Mouse (Mus musculus) erythroblast, embryonic 14.5 days (primary cell): Measurements from ENCODE around the gene Lingo4. TPM values are rescaled to one million over a fixed set of nuclear protein-coding genes. Genes with fewer than 3 reads are reported as not detected.

Experiments used
- H3K27me3 ChIP-seq: 2 replicates; pipeline ENCODE4 v1.6.1; 2012; ENCODE audit warnings: inconsistent platforms; ENCODE audit not compliant: control insufficient read depth
- H3K36me3 ChIP-seq: 2 replicates; pipeline ENCODE4 v1.6.1; 2012; ENCODE audit warnings: mild to moderate bottlenecking, inconsistent platforms; ENCODE audit not compliant: control insufficient read depth
- H3K4me1 ChIP-seq: 2 replicates; pipeline ENCODE4 v1.6.1; 2012; ENCODE audit warnings: inconsistent platforms; ENCODE audit not compliant: control insufficient read depth
- H3K4me3 ChIP-seq: replicated peaks from 2 replicates; pipeline ENCODE3; 2012; ENCODE audit warnings: moderate library complexity, mild to moderate bottlenecking, inconsistent platforms
- H3K9me3 ChIP-seq: 2 replicates; pipeline ENCODE4 v1.6.1; 2012; ENCODE audit warnings: low read length, inconsistent platforms, mixed read lengths; ENCODE audit not compliant: control insufficient read depth
- GATA1 ChIP-seq: IDR thresholded peaks from 2 replicates; pipeline ENCODE4 v1.6.1; 2012; ENCODE audit warnings: low read length, inconsistent platforms, mixed read lengths
- TAL1 ChIP-seq: IDR thresholded peaks from 3 replicates; pipeline ENCODE4 v1.6.1; 2012; ENCODE audit warnings: low read length, inconsistent platforms, mixed read lengths
- polyA plus RNA-seq: library from polyadenylated mRNA; stranded (reverse); fragments of >175 nt; gene quantifications from 2 replicates; pipeline ENCODE4 v1.2.3, GENCODE M21; 2012

Lingo4 gene
- not detected in 2 replicates for polyA plus RNA-seq

DNA sequence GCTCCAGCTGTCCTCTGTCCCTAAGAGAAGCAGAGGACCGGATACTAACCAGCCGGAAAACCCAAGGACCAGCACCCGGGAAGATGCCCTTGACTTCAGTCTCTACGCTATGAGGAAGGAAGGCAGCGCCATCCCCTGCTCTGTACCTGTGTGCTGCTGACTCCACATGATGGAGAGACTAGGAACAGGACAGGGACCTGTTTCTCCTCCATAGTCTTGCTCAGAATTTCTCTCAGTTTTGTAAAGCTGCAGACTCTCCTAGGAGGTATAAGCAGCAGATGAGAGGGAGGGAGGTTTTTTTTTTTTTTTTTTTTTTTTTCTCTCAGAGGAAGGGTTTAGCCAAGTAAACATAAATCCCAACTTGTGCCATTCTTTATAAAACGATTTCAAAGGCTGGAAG is at the start of gene Lingo4:
Gene Lingo4, plus strand, starts transcription at position 301 of the 400 bp plus-strand sequence.
- peaks cover 52% of the 10 kb centered on the region for H3K27me3 ChIP-seq
- no peaks in the 10 kb centered on the region for H3K36me3 ChIP-seq
- no peaks in the 10 kb centered on the region for H3K4me1 ChIP-seq
- H3K4me3 ChIP-seq, result no peak within 1 kb of the TSS
- no peaks in the 10 kb centered on the region for H3K9me3 ChIP-seq
- no peak for TF ChIP-seq GATA1
- no peak for TF ChIP-seq TAL1

DNA sequence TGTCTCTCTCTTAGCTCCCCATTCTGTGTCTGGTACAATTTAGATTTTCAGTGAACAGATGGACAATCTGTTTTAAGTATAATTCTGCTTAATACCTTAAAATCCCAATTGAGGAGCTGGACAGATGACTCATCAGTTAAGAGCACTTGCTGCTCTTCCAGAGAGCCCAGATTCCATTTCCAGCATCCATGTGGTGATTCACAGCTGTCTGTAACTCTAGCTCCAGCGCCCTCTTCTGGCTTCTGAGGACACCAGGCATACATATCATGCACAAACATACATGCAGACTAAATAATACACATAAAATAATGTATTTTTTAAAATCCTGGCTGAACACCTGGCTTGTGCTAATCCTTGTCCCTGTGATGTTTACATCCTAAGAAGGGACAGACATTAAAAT is 37.5 kb upstream of the Lingo4 start:
- H3K36me3 ChIP-seq, result no peaks in the 10 kb centered on the region
- H3K27me3 ChIP-seq, result peaks cover 52% of the 10 kb centered on the region
- TF ChIP-seq GATA1, result no peak
- TF ChIP-seq TAL1, result no peak
- peaks cover 7% of the 10 kb centered on the region for H3K4me1 ChIP-seq
- H3K4me3 ChIP-seq, result no peak overlapping the region
- H3K9me3 ChIP-seq, result peaks cover 4% of the 10 kb centered on the region; the same call in 1 of the 2 replicates

DNA sequence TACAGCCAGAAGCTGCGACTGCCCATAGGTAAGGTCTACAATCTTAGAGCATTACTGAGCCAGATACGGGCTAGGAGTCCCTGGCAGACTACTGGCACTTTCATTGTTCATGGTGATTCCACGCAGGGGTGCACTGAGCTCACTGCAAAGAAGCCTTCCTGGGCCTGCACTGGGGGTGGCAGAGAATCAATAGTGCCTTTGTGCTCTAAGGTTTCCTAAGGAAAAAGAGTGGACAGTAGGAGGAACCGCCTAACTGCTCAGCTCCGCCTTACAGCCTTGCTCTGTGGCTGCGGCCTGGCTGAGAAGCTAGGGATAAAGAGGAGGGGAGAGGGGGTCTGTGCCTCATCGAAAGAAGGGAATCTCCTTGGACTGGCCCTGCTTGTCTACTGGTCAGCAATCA is 36.2 kb upstream of the Lingo4 start, which contains the start of gene C2cd4d:
Gene C2cd4d, plus strand, starts transcription at position 301 of the 400 bp plus-strand sequence.
- H3K27me3 ChIP-seq, result peaks cover 59% of the 10 kb centered on the region
- H3K4me3 ChIP-seq, result no peak within 1 kb of the TSS
- TF ChIP-seq TAL1 (no peak), GATA1 (no peak)
- H3K4me1 ChIP-seq, result peaks cover 7% of the 10 kb centered on the region
- no peaks in the 10 kb centered on the region for H3K36me3 ChIP-seq
- peaks cover 4% of the 10 kb centered on the region; the same call in 1 of the 2 replicates for H3K9me3 ChIP-seq

DNA sequence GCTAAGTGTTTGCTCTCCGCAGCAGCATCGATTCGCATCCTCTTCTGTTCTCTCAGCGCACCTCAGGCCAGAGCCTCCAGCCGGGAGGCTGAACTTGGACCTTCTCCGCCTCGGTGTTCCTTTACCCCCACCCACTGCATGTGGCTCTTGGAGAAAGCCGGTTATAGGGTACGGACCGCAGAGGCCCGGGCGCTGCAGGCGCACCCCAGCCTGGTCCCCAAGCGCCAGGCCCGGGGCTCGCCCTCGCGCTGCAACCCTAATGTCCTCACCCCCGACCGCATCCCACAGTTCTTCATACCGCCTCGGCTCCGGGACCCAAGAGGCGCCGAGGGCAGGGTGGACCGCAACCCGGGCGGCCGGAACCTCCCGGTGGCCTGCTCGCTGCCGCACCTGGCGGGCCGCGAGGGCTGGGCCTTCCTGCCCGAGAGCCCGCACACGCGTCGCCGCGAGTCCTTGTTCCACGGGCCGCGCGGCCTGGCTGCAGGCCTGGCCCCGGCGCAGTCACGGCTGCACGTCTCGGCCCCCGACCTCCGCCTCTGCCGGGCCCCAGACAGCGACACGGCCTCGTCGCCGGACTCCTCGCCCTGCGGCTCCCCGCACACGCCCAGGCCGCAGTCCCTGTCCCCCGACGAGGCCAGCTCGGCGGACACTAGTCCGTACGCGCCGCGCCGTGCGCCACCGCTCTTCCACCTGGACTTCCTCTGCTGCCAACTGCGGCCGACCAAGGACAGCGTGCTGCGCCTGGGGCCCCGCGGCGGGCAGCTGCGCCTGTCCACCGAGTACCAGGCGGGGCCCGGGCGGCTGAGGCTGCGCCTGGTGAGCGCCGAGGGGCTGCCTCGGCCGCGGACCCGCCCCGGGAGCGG is 34.8 kb upstream of the Lingo4 start:
- H3K9me3 ChIP-seq, result peaks cover 4% of the 10 kb centered on the region; the same call in 1 of the 2 replicates
- peaks cover 7% of the 10 kb centered on the region for H3K4me1 ChIP-seq
- H3K4me3 ChIP-seq, result peak overlapping the region; percentile 24
- TF ChIP-seq GATA1 (no peak), TAL1 (no peak)
- no peaks in the 10 kb centered on the region for H3K36me3 ChIP-seq
- H3K27me3 ChIP-seq, result peaks cover 59% of the 10 kb centered on the region

DNA sequence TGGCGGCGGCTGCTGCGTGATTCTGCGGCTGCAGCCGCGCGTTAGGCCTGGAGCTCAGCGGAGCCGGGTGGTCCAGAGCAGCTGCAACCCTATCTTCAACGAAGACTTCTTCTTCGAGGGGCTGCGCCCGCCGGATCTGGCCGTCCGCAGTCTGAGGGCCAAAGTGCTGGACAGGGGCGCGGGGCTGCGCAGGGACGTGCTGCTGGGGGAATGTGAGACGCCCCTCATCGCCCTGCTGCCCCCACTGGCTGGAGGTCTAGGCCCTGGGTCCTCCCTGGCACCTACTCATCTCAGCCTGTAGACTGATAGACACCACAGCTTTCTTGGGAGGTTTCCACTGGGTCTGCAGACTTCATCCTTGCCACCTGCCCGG is 34.2 kb upstream of the Lingo4 start:
- no peaks in the 10 kb centered on the region for H3K36me3 ChIP-seq
- peaks cover 58% of the 10 kb centered on the region for H3K27me3 ChIP-seq
- TF ChIP-seq GATA1, result no peak
- no peak for TF ChIP-seq TAL1
- peaks cover 7% of the 10 kb centered on the region for H3K4me1 ChIP-seq
- H3K4me3 ChIP-seq, result no peak overlapping the region
- peaks cover 4% of the 10 kb centered on the region; the same call in 1 of the 2 replicates for H3K9me3 ChIP-seq

DNA sequence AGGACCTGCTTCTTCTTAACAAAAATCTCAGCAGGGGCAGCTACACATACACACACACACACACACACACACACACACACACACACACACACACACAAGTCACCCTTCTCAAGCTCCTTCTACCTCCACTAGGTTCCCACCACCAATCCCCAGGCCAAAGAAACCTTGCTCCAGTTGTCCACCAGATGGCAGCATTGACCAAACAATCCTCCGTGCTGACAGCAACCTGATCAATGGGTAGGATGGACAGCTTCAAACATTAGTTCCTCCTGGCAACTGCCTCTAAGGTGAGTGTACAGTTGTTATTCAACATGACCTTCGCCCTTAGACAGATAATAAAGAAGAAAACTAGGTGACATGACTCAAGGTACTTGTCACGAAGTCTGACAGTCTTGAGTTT is 31.6 kb upstream of the Lingo4 start:
- no peak overlapping the region for H3K4me3 ChIP-seq
- H3K36me3 ChIP-seq, result no peaks in the 10 kb centered on the region
- TF ChIP-seq GATA1 (no peak), TAL1 (no peak)
- peaks cover 47% of the 10 kb centered on the region for H3K27me3 ChIP-seq
- peaks cover 4% of the 10 kb centered on the region for H3K4me1 ChIP-seq
- H3K9me3 ChIP-seq, result peaks cover 4% of the 10 kb centered on the region; the same call in 1 of the 2 replicates

DNA sequence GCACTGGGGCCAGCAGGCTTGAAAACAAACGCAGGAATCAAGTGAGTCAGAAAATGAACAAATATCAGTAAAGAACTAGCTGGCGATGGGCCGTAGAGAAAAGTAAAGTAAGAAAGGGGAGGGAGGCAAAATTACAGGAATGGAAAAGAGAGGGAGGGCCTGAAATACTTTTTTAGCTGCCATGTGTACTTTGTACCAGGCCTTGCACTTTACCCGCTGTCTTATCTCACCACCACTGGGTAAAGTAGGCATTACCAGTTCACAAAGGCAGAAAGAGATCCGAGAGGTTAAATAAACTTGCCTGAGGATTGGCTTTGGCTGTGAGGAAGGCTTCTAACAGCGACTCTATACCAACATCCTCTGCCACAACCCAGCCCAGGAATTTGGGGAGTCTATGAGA is 30.8 kb upstream of the Lingo4 start:
- H3K4me3 ChIP-seq, result no peak overlapping the region
- H3K27me3 ChIP-seq, result peaks cover 40% of the 10 kb centered on the region
- no peaks in the 10 kb centered on the region for H3K4me1 ChIP-seq
- H3K36me3 ChIP-seq, result no peaks in the 10 kb centered on the region
- peaks cover 4% of the 10 kb centered on the region; the same call in 1 of the 2 replicates for H3K9me3 ChIP-seq
- no peak for TF ChIP-seq GATA1
- TF ChIP-seq TAL1, result no peak

DNA sequence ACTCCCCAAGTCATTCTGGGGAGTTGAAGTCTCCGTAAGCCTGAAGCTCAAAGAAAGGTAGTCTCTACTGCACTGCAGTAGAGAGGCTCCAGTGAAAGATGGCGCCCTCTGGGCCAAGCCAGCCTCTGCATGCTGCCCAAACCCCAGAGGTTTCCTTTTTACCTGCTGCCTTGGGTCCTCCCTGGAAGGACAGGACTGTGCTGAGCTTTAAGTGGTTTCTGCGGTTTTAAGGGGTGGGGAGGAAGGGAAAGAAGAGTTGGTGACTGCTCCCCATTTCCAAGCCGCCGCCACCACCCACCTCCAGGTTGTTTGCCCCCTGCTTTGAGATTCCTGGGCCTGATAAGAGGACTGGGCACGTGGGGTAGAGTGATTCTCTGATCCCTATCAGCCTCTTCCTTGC is 29.7 kb upstream of the Lingo4 start:
- TF ChIP-seq GATA1, result no peak
- no peak for TF ChIP-seq TAL1

DNA sequence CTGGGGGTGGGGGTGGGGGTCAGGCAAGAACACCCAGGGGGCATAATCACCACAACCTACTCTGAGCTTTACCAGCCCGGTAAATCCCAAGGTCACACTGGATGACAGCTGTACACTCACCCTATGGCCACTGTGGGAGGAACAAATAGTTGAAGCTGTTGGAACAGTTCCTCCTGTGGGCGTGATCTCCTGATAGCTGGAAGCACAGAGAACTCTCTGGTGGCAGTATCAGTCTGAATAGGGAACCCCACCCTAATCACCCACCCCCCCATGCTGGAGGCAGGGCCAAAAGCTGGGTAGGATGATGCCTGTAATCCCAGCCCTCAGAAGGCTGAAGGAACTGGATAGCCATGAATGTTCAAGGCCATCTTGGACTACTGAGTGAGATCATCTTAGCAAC is 28.6 kb upstream of the Lingo4 start:
- TF ChIP-seq GATA1, result no peak
- TF ChIP-seq TAL1, result no peak
- Histone ChIP-seq H3K4me1 (no peaks in the 10 kb centered on the region; the same call in 1 of the 2 replicates), H3K36me3 (no peaks in the 10 kb centered on the region), H3K4me3 (no peak overlapping the region), H3K27me3 (peaks cover 22% of the 10 kb centered on the region), H3K9me3 (no peaks in the 10 kb centered on the region; the same call in 1 of the 2 replicates)

More for the DNA sequence above, 29.7 kb upstream of the Lingo4 start:
- no peak overlapping the region for H3K4me3 ChIP-seq
- no peaks in the 10 kb centered on the region; the same call in 1 of the 2 replicates for H3K4me1 ChIP-seq
- H3K27me3 ChIP-seq, result peaks cover 32% of the 10 kb centered on the region
- H3K36me3 ChIP-seq, result no peaks in the 10 kb centered on the region
- H3K9me3 ChIP-seq, result peaks cover 2% of the 10 kb centered on the region; the same call in 1 of the 2 replicates
